Mouse (Mus musculus): ENCODE measurements at regions not wholly inside any gene's neighbourhood (a gene's known extent, or its start where the extent isn't known, plus 50 kb on each side); places are given as distances from the start of the nearest gene placed in this dataset.

DNA sequence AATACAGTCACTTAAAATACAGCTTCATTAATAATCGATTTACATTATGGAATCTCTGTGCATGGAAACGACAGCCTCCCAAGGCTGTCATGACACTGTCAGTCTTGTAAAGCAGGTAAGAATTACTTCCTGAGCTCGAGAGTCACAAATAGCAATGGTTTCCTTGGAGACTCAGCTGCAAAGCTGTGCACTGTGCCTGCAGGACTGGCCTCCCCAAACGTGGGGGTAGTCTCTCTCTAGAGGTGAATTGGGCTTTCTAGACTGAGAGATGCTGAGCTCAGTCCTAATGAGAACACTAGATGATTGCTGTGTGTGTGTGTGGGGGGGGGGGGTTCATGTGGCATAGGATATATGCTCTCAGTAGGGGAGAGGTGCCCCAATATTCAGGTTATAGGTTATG lies 208.9 kb upstream of the Sp8 start:
- TF ChIP-seq CTCF (IDR thresholded peaks at IDR 0.05; ENCODE audit: control insufficient read depth, insufficient read depth, insufficient replicate concordance, low read depth, low read length) (no peak), POLR2A (IDR thresholded peaks at IDR 0.05; ENCODE audit: control insufficient read depth, low read depth, low read length) (no peak)

Measured in testis, adult 2 months (tissue).